Mouse (Mus musculus) G1E (cell line): ENCODE measurements at regions not wholly inside any gene's neighbourhood (a gene's known extent, or its start where the extent isn't known, plus 50 kb on each side); places are given as distances from the start of the nearest gene placed in this dataset.

Source experiments
- ATAC-seq: 2 replicates; pipeline ENCODE4 v1.8.0; 2016; ENCODE audit warnings: mild to moderate bottlenecking; ENCODE audit not compliant: insufficient number of reproducible peaks, poor library complexity, low FRiP score, severe bottlenecking; ENCODE audit errors: extremely low read depth
- DNase-seq: peaks from one replicate; pipeline ENCODE4 v3.0.0; 2012; ENCODE audit warnings: low spot score
- H3K27me3 ChIP-seq: 2 replicates; pipeline ENCODE4 v1.6.1; 2012; ENCODE audit warnings: mild to moderate bottlenecking, low read length, inconsistent platforms; ENCODE audit not compliant: insufficient read depth
- H3K36me3 ChIP-seq: replicated peaks from 2 replicates; pipeline ENCODE3; 2012; ENCODE audit warnings: mild to moderate bottlenecking, inconsistent platforms
- H3K4me1 ChIP-seq: 2 replicates; pipeline ENCODE4 v1.6.1; 2012; ENCODE audit warnings: low read depth, low read length, inconsistent platforms, mixed read lengths; ENCODE audit not compliant: insufficient read depth
- H3K4me3 ChIP-seq: 2 replicates; pipeline ENCODE4 v1.5.1; 2012; ENCODE audit warnings: low read depth, mild to moderate bottlenecking, inconsistent platforms, low read length, moderate library complexity, mixed read lengths
- H3K9me3 ChIP-seq: replicated peaks from 2 replicates; pipeline ENCODE4 v1.6.1; 2012; ENCODE audit warnings: inconsistent platforms
- CTCF ChIP-seq: IDR thresholded peaks from 2 replicates; pipeline ENCODE4 v1.5.1; 2012; ENCODE audit warnings: low read depth, low read length, inconsistent platforms, mixed read lengths
- GATA1 ChIP-seq: IDR thresholded peaks from 2 replicates; pipeline ENCODE4 v1.6.1; 2012; ENCODE audit warnings: borderline replicate concordance, low read length, inconsistent platforms, mixed read lengths
- GATA2 ChIP-seq: IDR thresholded peaks from 2 replicates; pipeline ENCODE4 v1.6.1; 2012; ENCODE audit warnings: low read depth, low read length, inconsistent platforms, borderline replicate concordance
- POLR2AphosphoS5 ChIP-seq: IDR thresholded peaks from 2 replicates; pipeline ENCODE4 v1.6.1; 2012; ENCODE audit warnings: low read depth, low read length, inconsistent platforms; ENCODE audit not compliant: insufficient replicate concordance
- TAL1 ChIP-seq: conservative IDR thresholded peaks from 2 replicates; pipeline ENCODE4 v1.6.1; 2012; ENCODE audit warnings: low read depth, low read length, inconsistent platforms, mixed read lengths

GRCm38 (mm10) chr4:35401783-35402182 is 175.8 kb upstream of the C9orf72 start:
- Histone ChIP-seq H3K36me3 (no peaks in the 10 kb centered on the region), H3K4me1 (no peaks in the 10 kb centered on the region), H3K9me3 (no peaks in the 10 kb centered on the region), H3K27me3 (no peaks in the 10 kb centered on the region), H3K4me3 (no peak overlapping the region)
- no peak for ATAC-seq
- no peak for DNase-seq
- TF ChIP-seq POLR2AphosphoS5 (no peak), CTCF (no peak)

- Histone ChIP-seq H3K27me3 (no peaks in the 10 kb centered on the region), H3K36me3 (no peaks in the 10 kb centered on the region), H3K4me1 (no peaks in the 10 kb centered on the region), H3K9me3 (no peaks in the 10 kb centered on the region), H3K4me3 (no peak overlapping the region)
- TF ChIP-seq GATA2 (no peak), CTCF (no peak), TAL1 (no peak), POLR2AphosphoS5 (no peak), GATA1 (no peak)
- ATAC-seq = no peak
- no peak for DNase-seq
Measured at GRCm38 (mm10) chr4:35400511-35400910, 174.5 kb upstream of the C9orf72 start.

GRCm38 (mm10) chr4:35395583-35395877 is 169.6 kb upstream of the C9orf72 start:
- Histone ChIP-seq H3K4me1 (no peaks in the 10 kb centered on the region), H3K4me3 (no peak overlapping the region), H3K27me3 (no peaks in the 10 kb centered on the region), H3K36me3 (no peaks in the 10 kb centered on the region), H3K9me3 (no peaks in the 10 kb centered on the region)
- TF ChIP-seq POLR2AphosphoS5 (no peak), CTCF (no peak), TAL1 (no peak), GATA1 (no peak), GATA2 (no peak)
- ATAC-seq (no peak), DNase-seq (no peak)

- H3K4me3 ChIP-seq = no peak overlapping the region
- H3K36me3 ChIP-seq = no peaks in the 10 kb centered on the region
- no peaks in the 10 kb centered on the region for H3K27me3 ChIP-seq
- H3K4me1 ChIP-seq = no peaks in the 10 kb centered on the region
- TF ChIP-seq GATA1 = no peak
- TF ChIP-seq POLR2AphosphoS5 = no peak
- TF ChIP-seq CTCF = no peak
- no peak for TF ChIP-seq GATA2
- no peak for TF ChIP-seq TAL1
- DNase-seq (no peak), ATAC-seq (no peak)
- no peaks in the 10 kb centered on the region for H3K9me3 ChIP-seq
Measured at GRCm38 (mm10) chr4:35394821-35395582, 169.0 kb upstream of the C9orf72 start.

- DNase-seq (no peak), ATAC-seq (no peak)
- no peak overlapping the region for H3K4me3 ChIP-seq
- no peaks in the 10 kb centered on the region for H3K4me1 ChIP-seq
- H3K9me3 ChIP-seq = no peaks in the 10 kb centered on the region; the same call in 1 of the 2 replicates
- no peaks in the 10 kb centered on the region for H3K36me3 ChIP-seq
- TF ChIP-seq GATA1 = no peak
- TF ChIP-seq TAL1 = no peak
- TF ChIP-seq GATA2 = no peak
- no peak for TF ChIP-seq POLR2AphosphoS5
- TF ChIP-seq CTCF = no peak
- H3K27me3 ChIP-seq = no peaks in the 10 kb centered on the region
Measured at GRCm38 (mm10) chr4:35375791-35376190, 149.8 kb upstream of the C9orf72 start.

GRCm38 (mm10) chr4:35373213-35373860 is 147.4 kb upstream of the C9orf72 start:
- TF ChIP-seq TAL1 (no peak), CTCF (no peak), GATA2 (no peak), POLR2AphosphoS5 (no peak), GATA1 (no peak)
- Histone ChIP-seq H3K4me3 (no peak overlapping the region), H3K4me1 (no peaks in the 10 kb centered on the region), H3K27me3 (no peaks in the 10 kb centered on the region), H3K9me3 (no peaks in the 10 kb centered on the region; the same call in 1 of the 2 replicates), H3K36me3 (no peaks in the 10 kb centered on the region)
- no peak for DNase-seq
- no peak for ATAC-seq
